Mouse (Mus musculus) spleen, adult 18-20 months (tissue): Measurements from ENCODE around the gene Klhl36.
"Not testable (repeated sequence)": the region's sequence is repeated elsewhere in the genome, so short reads cannot be mapped to it uniquely, and the experiment has no call there.

Source experiments
- DNase-seq, 2 experiments: peaks; one replicate each; pipeline ENCODE4 v3.0.0; 2022; ENCODE audit warnings: mixed read lengths in 2 of 2

The Klhl36 gene

GRCm38 (mm10) chr8:119836831-119837230 lies 25.2 kb upstream of the Klhl36 start:
- DNase-seq = no peak

DNA sequence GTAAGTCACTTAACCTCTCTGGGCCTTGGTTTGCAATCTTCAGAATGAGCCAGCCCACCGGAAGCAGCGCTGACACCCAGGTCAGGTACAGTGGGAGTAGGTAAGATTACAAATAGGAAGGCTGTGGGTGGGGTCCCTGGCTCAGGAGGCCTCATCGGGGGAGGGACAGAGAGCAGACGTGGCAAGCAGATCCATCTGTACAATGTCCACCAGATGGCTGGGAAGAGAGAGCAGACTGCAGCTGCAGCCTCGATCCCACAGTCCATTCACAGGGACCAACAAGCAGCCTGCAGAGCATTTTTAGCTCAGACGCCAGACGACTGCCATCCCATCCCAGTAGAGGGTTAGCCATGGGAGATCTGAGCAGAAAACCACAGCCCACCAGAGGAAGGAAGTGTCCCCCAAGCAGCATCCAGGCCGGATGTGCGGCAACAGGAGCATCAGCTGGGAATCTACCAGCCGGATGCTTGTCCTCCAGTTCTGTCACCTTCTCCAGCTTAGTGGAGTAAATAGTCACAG lies 24.5 kb upstream of the Klhl36 start:
- no peak for DNase-seq

DNA sequence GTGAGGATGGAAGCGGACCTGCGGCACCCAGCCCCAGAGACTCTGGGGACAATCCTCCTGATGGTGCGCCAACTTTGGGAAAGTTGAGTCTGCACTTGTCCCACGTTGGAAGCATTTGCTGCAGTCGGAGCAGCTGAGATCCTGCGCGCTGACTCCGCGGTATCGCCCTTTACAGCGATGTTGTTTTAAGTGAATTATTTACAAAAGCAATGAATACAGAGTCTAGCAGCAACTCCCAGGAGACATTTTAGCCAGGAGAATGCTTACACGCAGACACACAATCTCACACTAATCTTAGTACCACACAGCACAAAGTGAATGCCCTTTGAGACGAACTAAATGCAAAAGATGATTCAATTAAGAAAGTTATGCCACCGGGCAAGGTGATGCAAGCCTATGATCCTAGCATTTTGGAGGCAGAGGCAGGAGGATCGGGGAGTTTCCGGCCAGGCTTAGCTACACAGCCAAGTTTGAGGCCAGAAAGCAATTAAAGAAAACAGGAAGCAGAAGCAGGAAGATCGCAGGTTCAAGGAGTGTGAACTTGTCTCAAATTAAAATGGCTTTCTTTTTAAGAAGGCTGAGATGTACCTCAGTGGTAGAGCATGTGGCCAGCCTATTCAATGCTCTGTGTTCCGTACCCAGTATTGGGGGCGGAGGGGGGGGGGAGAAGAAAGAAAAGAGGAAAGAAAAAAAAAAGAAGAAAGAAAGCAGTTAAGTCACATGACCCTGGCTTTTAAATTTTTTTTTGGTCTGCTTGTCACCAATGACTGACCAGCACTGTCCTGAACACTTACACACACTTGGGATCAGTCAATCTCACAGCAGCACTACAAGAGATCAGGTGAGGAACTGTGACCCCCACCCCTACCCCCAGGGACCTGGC lies 23.7 kb upstream of the Klhl36 start:
- DNase-seq = no peak

GRCm38 (mm10) chr8:119838983-119839340 lies 23.1 kb upstream of the Klhl36 start:
- DNase-seq = no peak

GRCm38 (mm10) chr8:119839419-119840021 lies 22.5 kb upstream of the Klhl36 start:
- DNase-seq = no peak

DNA sequence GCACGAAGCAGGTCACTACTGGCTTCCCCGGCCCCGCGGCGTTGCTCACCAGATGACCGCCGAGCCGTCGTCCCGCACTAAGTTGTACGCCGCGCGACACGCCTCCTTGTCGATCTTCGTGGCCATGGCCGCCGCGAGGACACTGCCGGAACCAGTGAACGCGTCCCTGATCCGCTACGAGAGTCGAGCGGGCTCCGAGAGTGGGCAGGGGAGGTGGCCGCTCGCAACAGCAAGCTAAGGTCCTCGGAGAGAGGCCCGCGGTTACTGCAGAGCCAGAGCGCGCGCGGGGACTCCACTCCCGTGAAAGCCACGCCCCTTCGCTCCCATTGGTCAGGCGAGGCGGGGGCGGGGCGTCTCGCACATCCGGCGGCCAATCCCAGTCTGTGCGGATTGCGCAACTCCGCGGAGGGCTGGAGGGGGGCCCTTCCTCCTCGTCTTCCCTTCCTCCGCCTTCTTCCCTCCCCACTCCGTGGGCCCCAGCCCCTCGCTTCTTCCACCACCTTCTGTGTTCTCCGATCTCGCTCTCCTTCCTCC lies 21.7 kb upstream of the Klhl36 start, which contains the start of gene Cotl1:
Gene Cotl1 (minus strand): TSS at position 270 of the 534 bp plus-strand sequence.
- DNase-seq = peak; percentile 97 to 99

DNA sequence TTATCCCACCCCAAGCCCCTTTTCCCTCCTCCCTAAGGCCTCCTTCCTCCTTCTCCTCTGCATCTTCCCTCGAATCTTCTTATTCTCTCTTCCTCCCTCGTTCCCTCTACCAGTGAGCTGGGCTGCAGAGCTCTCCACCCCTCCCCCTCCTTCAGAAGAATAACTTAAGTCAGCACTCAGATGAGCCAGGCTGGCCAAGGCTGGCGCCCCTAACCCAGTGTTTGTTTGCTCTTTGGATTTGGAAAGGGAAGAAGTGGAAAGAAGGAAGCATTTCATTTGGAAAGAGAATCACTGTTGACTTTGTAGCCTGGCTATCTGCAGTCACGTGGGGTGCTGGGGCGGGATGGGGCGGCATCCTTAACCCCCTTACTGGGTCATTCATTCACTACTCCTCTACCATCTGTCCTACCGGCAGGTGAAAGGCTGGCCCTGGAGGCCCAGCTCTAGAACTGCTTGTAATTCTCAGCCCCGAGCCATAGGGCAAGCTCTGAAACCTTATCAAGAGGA lies 21.1 kb upstream of the Klhl36 start:
- no peak for DNase-seq

- DNase-seq = peak; percentile 59 to 79
These were observed 18.6 kb upstream of the Klhl36 start for GRCm38 (mm10) chr8:119843444-119843843.

- no peak for DNase-seq
These were observed 17.5 kb upstream of the Klhl36 start for GRCm38 (mm10) chr8:119844577-119844976.

GRCm38 (mm10) chr8:119845741-119846140 lies 16.3 kb upstream of the Klhl36 start:
- DNase-seq = not testable (repeated sequence)

DNA sequence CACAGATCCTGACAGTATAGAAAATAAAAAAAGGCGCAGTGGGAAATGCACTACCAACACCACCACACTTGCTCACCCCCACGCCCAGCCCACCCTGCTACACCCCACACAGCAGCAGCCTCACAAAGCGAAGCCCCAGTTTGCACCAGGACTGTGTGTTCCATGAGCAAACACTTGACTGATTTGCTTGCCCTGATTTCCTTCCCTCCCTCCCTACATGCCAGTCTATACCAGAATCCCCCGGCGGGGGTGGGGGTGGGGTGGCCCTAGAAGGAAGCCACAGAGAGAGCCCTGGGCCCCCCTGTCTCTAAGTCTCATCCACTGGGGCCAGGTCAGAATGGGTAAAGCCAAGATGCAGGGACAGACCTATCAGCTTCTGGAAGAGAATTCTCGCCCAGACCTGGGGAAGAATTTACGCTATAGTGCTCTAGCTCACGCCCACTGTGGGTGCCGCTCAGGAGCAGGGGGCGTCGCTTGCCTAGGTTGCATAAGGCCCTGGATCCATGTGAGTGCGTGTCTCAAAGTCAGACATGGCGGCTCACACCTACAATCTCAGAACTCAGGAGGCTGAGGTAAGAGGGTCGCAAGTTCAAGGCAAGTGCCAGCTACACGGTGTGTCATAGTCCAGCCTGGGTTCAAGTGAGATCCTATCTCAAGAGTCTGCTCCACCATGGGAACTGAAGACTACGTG lies 14.7 kb upstream of the Klhl36 start:
- no peak for DNase-seq

- no peak for DNase-seq
These were observed 8.5 kb upstream of the Klhl36 start for GRCm38 (mm10) chr8:119853521-119853920.

- no peak for DNase-seq
These were observed 8.0 kb upstream of the Klhl36 start for GRCm38 (mm10) chr8:119854035-119854434.

GRCm38 (mm10) chr8:119855656-119856055 lies 6.4 kb upstream of the Klhl36 start:
- no peak for DNase-seq

DNA sequence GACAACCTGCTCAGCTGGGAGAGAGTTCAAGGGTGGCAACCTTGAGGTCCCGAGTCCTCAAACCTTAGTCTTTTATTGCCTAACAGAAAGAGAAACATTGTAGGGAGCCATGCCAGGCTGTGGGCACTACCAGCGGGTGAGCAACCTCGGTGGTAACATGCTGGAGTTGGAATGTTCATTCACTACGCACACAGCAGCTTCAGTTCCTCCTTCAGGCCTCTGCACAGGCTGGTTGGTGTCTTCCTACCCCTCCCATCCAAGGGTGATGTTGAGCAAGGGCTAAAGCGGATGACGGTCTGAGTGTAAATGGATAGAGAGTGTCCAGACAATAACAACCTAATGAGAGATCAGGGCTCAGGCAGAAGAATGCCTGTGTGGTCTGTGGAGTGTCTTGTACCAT lies 4.3 kb upstream of the Klhl36 start:
- no peak for DNase-seq

GRCm38 (mm10) chr8:119862390-119862734 lies 296 bp downstream of the Klhl36 start:
- no peak for DNase-seq

DNA sequence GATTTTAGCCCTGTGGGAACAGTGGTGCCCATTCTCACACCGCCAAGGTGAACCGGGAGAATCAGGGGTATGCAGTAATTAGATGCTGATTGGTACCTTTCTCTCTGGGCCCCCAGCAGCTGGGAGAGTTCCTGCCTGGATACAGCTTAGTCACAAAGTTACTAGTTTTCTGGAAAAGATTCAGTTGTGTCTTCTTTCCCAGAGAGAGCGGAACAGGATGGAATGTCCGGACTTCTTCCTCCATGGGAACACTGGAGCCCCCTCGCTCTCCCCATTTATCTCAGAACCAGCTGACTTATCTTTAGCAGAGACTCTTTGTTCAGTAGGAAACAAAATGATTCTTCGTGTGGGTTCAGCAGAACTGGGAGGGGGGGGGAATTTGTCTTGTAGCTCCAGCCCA lies 683 bp downstream of the Klhl36 start:
- no peak for DNase-seq

DNA sequence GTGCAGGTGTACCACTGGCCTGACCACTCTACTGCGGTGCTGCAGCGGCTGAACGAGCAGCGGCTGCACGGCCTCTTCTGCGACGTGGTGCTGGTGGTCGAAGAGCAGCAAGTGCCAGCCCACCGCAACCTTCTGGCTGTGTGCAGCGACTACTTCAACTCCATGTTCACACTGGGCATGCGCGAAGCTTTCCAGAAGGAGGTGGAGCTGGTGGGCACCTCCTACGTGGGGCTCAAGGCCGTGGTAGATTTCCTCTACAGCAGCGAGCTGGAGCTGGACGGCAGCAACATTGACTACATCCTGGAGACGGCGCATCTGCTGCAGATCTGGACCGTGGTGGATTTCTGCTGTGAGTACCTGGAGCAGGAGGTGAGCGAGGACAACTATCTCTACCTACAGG lies 7.5 kb downstream of the Klhl36 start:
- no peak for DNase-seq

- no peak for DNase-seq
These were observed 11.1 kb downstream of the Klhl36 start for GRCm38 (mm10) chr8:119873181-119873580.

DNA sequence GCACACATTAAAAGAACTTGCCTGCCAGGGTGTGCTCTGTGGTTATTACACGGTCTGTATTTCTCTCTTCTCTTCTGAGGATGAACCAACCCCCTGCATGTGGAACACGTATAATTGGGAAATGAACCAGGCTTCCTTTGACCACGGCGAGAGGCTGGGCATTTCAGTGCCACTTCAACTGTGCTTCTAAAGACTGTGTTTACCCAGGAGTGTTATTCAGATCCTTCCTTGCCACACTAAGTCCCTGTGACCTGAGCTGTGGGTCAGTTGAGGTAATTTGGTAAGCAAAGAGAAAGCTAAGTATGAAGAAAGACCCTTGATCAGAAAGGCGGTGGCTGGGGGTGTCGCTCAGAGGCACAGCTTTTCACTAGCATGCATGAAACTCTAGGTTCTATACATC lies 19.2 kb downstream of the Klhl36 start:
- no peak for DNase-seq

GRCm38 (mm10) chr8:119881917-119882316 lies 19.9 kb downstream of the Klhl36 start:
- DNase-seq = no peak

GRCm38 (mm10) chr8:119883281-119883680 lies 21.2 kb downstream of the Klhl36 start:
- no peak for DNase-seq

- DNase-seq = no peak
These were observed 23.5 kb downstream of the Klhl36 start for GRCm38 (mm10) chr8:119885612-119886011.
